Mouse (Mus musculus) layer of hippocampus, adult 2 months (tissue): ENCODE results near the gene Sub1. TPM values are rescaled to one million over a fixed set of nuclear protein-coding genes. Genes with fewer than 3 reads are reported as not detected.

Experiments used
- DNase-seq, 2 experiments: peaks; one replicate each; pipeline ENCODE4 v3.0.0; 2022; ENCODE audit warnings: low spot score in 2 of 2
- H3K27ac ChIP-seq: fragments of 200-600 bp; 2 replicates; pipeline ENCODE4 v1.8.1; 2022
- H3K4me3 ChIP-seq: fragments of 200-600 bp; 2 replicates; pipeline ENCODE4 v1.8.1; 2022; ENCODE audit warnings: mild to moderate bottlenecking
- CTCF ChIP-seq: fragments of 200-600 bp; conservative IDR thresholded peaks from 2 replicates; pipeline ENCODE4 v1.8.1; 2022; ENCODE audit warnings: antibody characterized with exemption, mild to moderate bottlenecking, moderate library complexity
- long read RNA-seq, 2 experiments: library from polyadenylated mRNA; stranded (forward); transcript quantifications; one replicate each; pipeline ENCODE4 v2.0.0; 2021; ENCODE audit warnings: borderline mapping rate in 2 of 2
- total RNA-seq, 2 experiments: library from RNA; stranded (reverse); gene quantifications; 2 replicates each; pipeline ENCODE4 v1.2.3; 2021

The Sub1 gene
- total RNA-seq: 100 to 1,000 TPM; 303 to 321 TPM
- long read RNA-seq, experiment 1, transcript Sub1-201 (5 exons, 3,372 nt): major isoform, 303 of 321 reads
- long read RNA-seq, experiment 1, partial matches to known transcripts: 5 of 321 reads
- long read RNA-seq, experiment 1, other reads (novel, unspliced or antisense): 12 of 321 reads
- long read RNA-seq, experiment 2, transcript Sub1-201 (5 exons, 3,372 nt): major isoform, 374 of 399 reads
- long read RNA-seq, experiment 2, partial matches to known transcripts: 12 of 399 reads
- long read RNA-seq, experiment 2, other reads (novel, unspliced or antisense): 13 of 399 reads

- peak within 1 kb of the TSS; percentile 91 for H3K27ac ChIP-seq
- peak within 1 kb of the TSS; percentile 99 for H3K4me3 ChIP-seq
- DNase-seq: no peak
- no peak for TF ChIP-seq CTCF
Measured at GRCm38 (mm10) chr15:11996883-11997282, at the start of gene Sub1. Gene Sub1 (minus strand): TSS chr15:11996983.

- no peak for DNase-seq
- H3K27ac ChIP-seq: no peak overlapping the region
- TF ChIP-seq CTCF: no peak
- no peak overlapping the region for H3K4me3 ChIP-seq
Measured at GRCm38 (mm10) chr15:12040407-12040710, 43.6 kb upstream of the Sub1 start.

- DNase-seq: no peak
- Histone ChIP-seq H3K27ac (peak overlapping the region; percentile 43; the same call in 1 of the 2 replicates), H3K4me3 (no peak overlapping the region)
- TF ChIP-seq CTCF: no peak
Measured at GRCm38 (mm10) chr15:12039671-12040406, 43.1 kb upstream of the Sub1 start.

DNA sequence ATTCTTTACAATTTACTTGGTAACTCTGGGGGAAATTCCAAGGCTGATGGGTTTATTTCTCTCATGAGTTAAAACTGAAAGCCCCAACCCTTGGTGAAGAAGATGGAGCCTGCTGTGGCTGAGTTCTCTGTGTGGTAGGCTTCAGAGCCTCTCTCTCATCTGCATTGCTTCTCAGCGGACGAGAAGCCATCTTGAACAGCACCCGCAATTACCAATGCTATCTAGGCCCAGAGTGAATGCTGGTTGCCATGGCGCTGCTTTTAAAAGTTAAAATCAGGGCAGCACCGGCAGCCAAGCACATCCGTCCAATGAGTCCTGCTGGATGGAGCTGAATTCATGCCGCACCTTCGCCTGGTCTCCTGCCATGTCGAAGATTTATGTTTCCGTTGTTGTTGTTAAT lies 42.5 kb upstream of the Sub1 start:
- Histone ChIP-seq H3K27ac (peak overlapping the region; percentile 43; the same call in 1 of the 2 replicates), H3K4me3 (no peak overlapping the region)
- no peak for TF ChIP-seq CTCF
- peak in 1 of 2 experiments; percentile 42 for DNase-seq

DNA sequence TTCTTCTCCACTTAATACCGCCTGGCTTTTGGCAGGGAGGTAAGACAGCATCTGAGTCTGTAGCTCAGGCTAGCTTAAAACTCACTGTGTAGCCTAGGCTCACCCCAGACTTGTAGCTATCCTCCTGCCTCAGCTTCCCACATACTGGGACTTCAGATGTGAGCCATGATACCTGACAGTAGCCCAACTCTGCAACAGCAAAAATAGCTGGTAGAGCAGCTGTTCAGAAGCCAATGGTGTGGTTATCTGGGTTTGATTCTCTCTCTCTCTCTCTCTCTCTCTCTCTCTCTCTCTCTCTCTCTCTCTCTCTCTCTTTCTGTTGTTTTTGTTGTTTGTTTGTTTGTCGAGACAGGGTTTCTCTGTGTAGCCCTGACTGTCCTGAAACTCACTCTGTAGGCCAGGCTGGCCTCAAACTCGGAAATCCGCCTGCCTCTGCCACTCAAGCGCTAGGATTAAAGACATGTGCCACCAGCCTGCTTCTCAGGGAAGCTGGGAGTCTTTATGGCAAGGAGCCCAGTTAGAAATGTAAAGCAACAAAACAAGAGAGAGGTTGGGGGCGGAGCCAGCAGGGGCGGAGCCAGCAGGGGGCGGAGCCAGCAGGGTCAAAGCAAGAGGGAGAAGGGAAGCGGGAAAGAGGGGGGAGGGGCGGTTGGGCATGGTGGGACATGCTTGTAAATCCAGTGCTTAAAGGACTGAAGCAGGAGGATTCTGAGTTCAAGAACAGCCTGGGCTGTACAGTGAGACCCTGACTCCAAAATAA lies 41.3 kb upstream of the Sub1 start:
- Histone ChIP-seq H3K4me3 (no peak overlapping the region), H3K27ac (no peak overlapping the region)
- no peak for TF ChIP-seq CTCF
- DNase-seq: no peak

GRCm38 (mm10) chr15:12037217-12037616 lies 40.4 kb upstream of the Sub1 start:
- peak; percentile 62 for TF ChIP-seq CTCF
- no peak for DNase-seq
- Histone ChIP-seq H3K27ac (no peak overlapping the region), H3K4me3 (no peak overlapping the region)

GRCm38 (mm10) chr15:12036675-12037074 lies 39.9 kb upstream of the Sub1 start:
- no peak overlapping the region for H3K27ac ChIP-seq
- TF ChIP-seq CTCF: no peak
- no peak overlapping the region for H3K4me3 ChIP-seq
- no peak for DNase-seq

- H3K27ac ChIP-seq: no peak overlapping the region
- H3K4me3 ChIP-seq: no peak overlapping the region
- DNase-seq: no peak
- no peak for TF ChIP-seq CTCF
Measured at GRCm38 (mm10) chr15:12034317-12034716, 37.5 kb upstream of the Sub1 start.

GRCm38 (mm10) chr15:12033155-12033554 lies 36.4 kb upstream of the Sub1 start:
- Histone ChIP-seq H3K27ac (no peak overlapping the region), H3K4me3 (no peak overlapping the region)
- DNase-seq: no peak
- TF ChIP-seq CTCF: no peak

DNA sequence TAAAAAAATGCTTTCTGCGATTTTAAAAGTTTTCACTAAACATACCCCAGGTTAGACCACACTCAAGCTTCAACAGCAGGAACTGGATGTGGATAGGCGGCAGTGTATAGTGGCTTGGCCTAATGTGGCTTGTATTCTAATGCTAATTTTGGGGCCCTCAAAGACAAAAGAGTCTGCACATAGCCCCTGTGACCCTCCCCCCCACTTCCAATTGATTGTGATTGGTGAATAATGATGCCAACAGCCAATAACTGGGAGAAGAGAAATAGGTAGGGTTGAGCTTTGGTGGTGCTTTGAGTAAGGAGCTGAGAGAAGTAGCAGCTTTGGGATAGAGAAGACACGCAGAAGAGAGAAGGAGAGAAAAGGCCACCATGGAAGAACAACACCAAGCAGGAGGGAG lies 35.7 kb upstream of the Sub1 start:
- Histone ChIP-seq H3K27ac (no peak overlapping the region), H3K4me3 (no peak overlapping the region)
- no peak for TF ChIP-seq CTCF
- DNase-seq: no peak

DNA sequence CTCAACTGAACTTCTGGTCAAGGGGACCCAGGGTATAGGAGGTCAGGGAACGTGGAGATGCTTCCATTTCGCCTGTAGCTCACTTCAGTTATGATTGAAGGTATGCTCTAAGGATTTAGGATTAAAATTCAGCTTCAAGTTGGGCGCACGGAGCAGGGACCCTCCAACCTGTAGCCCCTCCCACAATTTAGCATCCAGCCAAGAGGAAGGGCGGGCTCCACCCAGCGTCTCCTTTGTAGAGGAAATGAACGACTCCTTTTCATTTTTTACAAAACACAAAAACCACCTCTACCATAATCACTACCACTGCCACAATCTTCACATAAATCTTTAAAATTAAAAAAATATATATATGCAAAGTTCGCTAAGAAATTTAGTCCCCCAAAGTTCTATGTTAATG lies 35.1 kb upstream of the Sub1 start:
- no peak overlapping the region for H3K4me3 ChIP-seq
- DNase-seq: no peak
- no peak for TF ChIP-seq CTCF
- H3K27ac ChIP-seq: no peak overlapping the region

DNA sequence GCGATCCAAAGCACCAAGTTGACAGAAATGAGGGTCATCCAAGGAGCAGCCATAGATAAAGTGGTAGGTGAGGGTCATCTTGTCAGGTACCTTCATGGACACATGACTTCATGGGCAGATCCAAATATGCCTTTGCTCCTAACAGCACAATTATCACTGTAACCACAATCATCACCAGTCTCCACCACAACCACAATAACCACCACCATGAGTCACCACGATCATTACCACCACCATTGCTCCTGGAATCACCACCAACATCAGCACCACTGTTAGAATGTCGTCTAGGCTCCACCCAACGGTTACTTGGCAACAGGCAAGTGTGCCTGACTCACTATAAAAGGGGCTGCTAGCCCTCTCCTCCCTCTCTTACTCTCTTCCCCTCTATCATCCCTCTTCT lies 33.4 kb upstream of the Sub1 start:
- H3K27ac ChIP-seq: no peak overlapping the region
- H3K4me3 ChIP-seq: no peak overlapping the region
- DNase-seq: no peak
- no peak for TF ChIP-seq CTCF

DNA sequence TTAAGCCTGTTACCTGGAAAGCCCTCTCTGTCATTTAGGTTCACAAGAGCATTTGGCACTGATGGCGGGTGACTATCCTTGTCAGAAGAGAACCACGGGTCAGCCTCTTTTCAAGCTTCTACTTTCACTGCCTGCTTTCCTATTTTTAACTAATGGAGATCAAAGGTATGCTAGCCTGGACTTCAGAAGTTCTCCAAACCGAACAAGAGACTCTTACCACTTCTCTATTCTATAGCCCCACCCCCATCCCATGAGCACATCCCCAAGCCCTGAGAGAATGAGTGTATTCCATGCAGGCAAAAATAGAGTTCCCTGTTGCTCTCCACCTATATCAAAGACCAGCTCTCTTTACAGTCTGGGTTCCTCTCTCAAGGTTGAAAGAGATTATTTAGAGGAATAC lies 31.0 kb upstream of the Sub1 start:
- no peak for TF ChIP-seq CTCF

More for the DNA sequence above, 31.0 kb upstream of the Sub1 start:
- Histone ChIP-seq H3K4me3 (no peak overlapping the region), H3K27ac (no peak overlapping the region)
- DNase-seq: no peak
